Mouse (Mus musculus) embryo, embryonic 9.5 days (tissue): ENCODE results near the gene Vars.
A peak's percentile ranks its signal among the peaks of the same experiment; 100 is the strongest.
"Not testable (repeated sequence)": the region's sequence is repeated elsewhere in the genome, so short reads cannot be mapped to it uniquely, and the experiment has no call there.

Source experiments
- DNase-seq: peaks from one replicate; pipeline ENCODE4 v3.0.0-alpha.2; 2017; ENCODE audit errors: extremely low spot score

The Vars gene

GRCm38 (mm10) chr17:35000717-35001451, at the start of gene Vars:
TSS of gene Vars (plus strand) at chr17:35000987.
- DNase-seq = peak; percentile 100

GRCm38 (mm10) chr17:34951636-34952377, 49.0 kb upstream of the Vars start:
- DNase-seq = peak; percentile 40

GRCm38 (mm10) chr17:34952378-34953040, 48.3 kb upstream of the Vars start:
- DNase-seq = peak; percentile 91

- DNase-seq = no peak
Observed at GRCm38 (mm10) chr17:34953258-34953657, 47.5 kb upstream of the Vars start.

- DNase-seq = no peak
Observed at GRCm38 (mm10) chr17:34953904-34954303, 46.9 kb upstream of the Vars start.

GRCm38 (mm10) chr17:34954831-34955230, 46.0 kb upstream of the Vars start:
- DNase-seq = no peak

- DNase-seq = no peak
Observed at GRCm38 (mm10) chr17:34955884-34956283, 44.9 kb upstream of the Vars start.

- no peak for DNase-seq
Observed at GRCm38 (mm10) chr17:34956340-34956739, 44.4 kb upstream of the Vars start.

- not testable (repeated sequence) for DNase-seq
Observed at GRCm38 (mm10) chr17:34957291-34957690, 43.5 kb upstream of the Vars start.

GRCm38 (mm10) chr17:34957966-34958365, 42.8 kb upstream of the Vars start:
- not testable (repeated sequence) for DNase-seq

GRCm38 (mm10) chr17:34958734-34959129, 42.1 kb upstream of the Vars start:
- not testable (repeated sequence) for DNase-seq

- DNase-seq = peak; percentile 84
Observed at GRCm38 (mm10) chr17:34959130-34959778, 41.5 kb upstream of the Vars start, which contains the start of gene Hspa1b. TSS of gene Hspa1b (minus strand) at chr17:34959238.

- DNase-seq = no peak
Observed at GRCm38 (mm10) chr17:34959881-34960515, 40.8 kb upstream of the Vars start.

GRCm38 (mm10) chr17:34960702-34961493, 39.9 kb upstream of the Vars start:
- DNase-seq = no peak

- DNase-seq = no peak
Observed at GRCm38 (mm10) chr17:34962125-34962524, 38.7 kb upstream of the Vars start.

- no peak for DNase-seq
Observed at GRCm38 (mm10) chr17:34962841-34963240, 37.9 kb upstream of the Vars start.

- DNase-seq = peak; percentile 22
Observed at GRCm38 (mm10) chr17:34964640-34965049, 36.1 kb upstream of the Vars start.

- DNase-seq = no peak
Observed at GRCm38 (mm10) chr17:34965627-34966026, 35.2 kb upstream of the Vars start.

- not testable (repeated sequence) for DNase-seq
Observed at GRCm38 (mm10) chr17:34969822-34970221, 31.0 kb upstream of the Vars start, which contains the start of gene Gm20481. TSS of gene Gm20481 (plus strand) at chr17:34969912.

GRCm38 (mm10) chr17:34970850-34971249, 29.9 kb upstream of the Vars start:
- not testable (repeated sequence) for DNase-seq
